Mouse (Mus musculus) kidney, adult 2 months (tissue): ENCODE results near the gene Cacna2d1.

ENCODE experiments used
- CTCF ChIP-seq: fragments of 200-500 bp; conservative IDR thresholded peaks from 2 replicates; pipeline ENCODE4 v1.5.1; 2011; ENCODE audit warnings: low read depth, mild to moderate bottlenecking, control low read depth, low read length, moderate library complexity, mixed read lengths; ENCODE audit not compliant: insufficient read depth, insufficient read length
- POLR2A ChIP-seq: fragments of 200-500 bp; IDR thresholded peaks from one replicate; pipeline ENCODE4 v1.6.1; 2011; ENCODE audit warnings: low read depth, low read length, control low read depth

- TF ChIP-seq CTCF = no peak
- TF ChIP-seq POLR2A = no peak
Measured at GRCm38 (mm10) chr5:16166868-16167267, 232.4 kb downstream of the Cacna2d1 start.
